Mouse (Mus musculus) olfactory bulb, adult 2 months (tissue): ENCODE results near the gene Ston1.

ENCODE experiments used
- CTCF ChIP-seq: fragments of 200-500 bp; IDR thresholded peaks from 2 replicates; pipeline ENCODE4 v1.5.1; 2012; ENCODE audit warnings: low read depth, mild to moderate bottlenecking, low read length, moderate library complexity; ENCODE audit not compliant: insufficient read depth
- POLR2A ChIP-seq: fragments of 200-500 bp; IDR thresholded peaks from 2 replicates; pipeline ENCODE4 v1.6.1; 2012; ENCODE audit warnings: mild to moderate bottlenecking, low read depth, low read length, moderate library complexity; ENCODE audit not compliant: insufficient read depth

DNA sequence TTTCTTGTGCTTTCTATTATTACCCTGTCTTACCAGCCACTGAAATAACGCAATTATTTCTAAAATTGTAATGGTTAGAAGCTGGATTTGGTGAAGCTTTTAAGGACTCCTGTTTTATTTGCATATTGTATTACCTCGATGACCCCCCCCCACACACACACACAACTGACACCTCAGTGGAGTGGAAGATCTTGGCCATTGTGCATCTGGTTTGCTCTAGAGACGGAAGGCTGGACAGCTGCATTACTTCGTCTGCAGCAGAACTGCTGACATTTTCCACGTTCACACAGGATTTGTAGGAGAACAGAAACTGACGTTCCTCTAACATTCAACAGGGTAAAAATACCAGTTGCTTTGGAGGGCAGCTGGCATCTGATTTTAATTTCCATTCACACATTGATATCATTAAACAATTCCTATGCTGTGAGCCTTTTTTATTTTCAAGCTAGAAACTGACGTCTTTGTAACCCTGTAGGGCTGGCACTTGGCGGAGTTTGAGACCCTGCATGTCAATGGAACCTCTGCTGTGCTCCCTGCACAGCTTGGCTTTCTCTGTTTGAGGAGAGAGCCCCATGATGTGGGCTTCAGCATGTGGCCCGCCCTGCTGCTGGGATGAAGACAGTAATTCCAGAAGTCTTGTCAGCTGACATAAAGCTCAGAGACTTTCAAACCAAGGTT lies 99.3 kb downstream of the Ston1 start:
- TF ChIP-seq CTCF (no peak), POLR2A (no peak)
